Mouse (Mus musculus) erythroblast, adult 5-6 weeks (primary cell): ENCODE data around the gene Tmco5. TPM values are rescaled to one million over a fixed set of nuclear protein-coding genes. Genes with fewer than 3 reads are reported as not detected.
"Not testable (repeated sequence)": the region's sequence is repeated elsewhere in the genome, so short reads cannot be mapped to it uniquely, and the experiment has no call there.

Experiments used
- ATAC-seq: replicated peaks from 2 replicates; pipeline ENCODE4 v1.8.0; 2016; ENCODE audit warnings: moderate number of reproducible peaks, mild to moderate bottlenecking, moderate TSS enrichment, inconsistent platforms; ENCODE audit not compliant: poor library complexity, low FRiP score, severe bottlenecking
- total RNA-seq, 2 experiments: library from RNA; stranded (forward) in 1 of 2; stranded (reverse) in 1 of 2; fragments of 150-400 nt in 1 of 2; fragments of 200-764, 138-1000 nt in 1 of 2; gene quantifications; 2 replicates each; pipeline versions ENCODE4 v1.2.3 to v1.2.4; 2015 to 2017; ENCODE audit warnings: low replicate concordance in 2 of 2

The Tmco5 gene
- total RNA-seq, 2 experiments from 2014 or later = not detected

DNA sequence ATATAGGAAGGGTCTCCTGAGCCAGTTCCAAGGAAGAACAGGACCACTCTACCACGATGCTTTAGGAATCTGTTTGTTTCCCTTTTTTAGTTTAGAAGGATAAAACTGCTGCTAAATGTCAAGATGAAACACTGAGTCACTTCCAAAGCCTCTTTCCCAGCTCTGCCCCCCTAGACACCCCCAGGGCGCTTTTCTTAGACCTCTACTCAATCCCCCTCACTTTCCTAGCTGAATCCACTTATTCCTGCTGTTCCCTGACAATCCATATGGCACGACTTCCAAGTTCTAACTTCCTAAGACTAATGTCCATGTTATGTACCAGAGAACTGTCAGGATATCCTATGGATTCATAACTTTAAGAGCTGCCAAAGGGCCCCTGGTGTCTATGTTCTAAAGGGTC, 40.1 kb downstream of the Tmco5 start:
- ATAC-seq = no peak

DNA sequence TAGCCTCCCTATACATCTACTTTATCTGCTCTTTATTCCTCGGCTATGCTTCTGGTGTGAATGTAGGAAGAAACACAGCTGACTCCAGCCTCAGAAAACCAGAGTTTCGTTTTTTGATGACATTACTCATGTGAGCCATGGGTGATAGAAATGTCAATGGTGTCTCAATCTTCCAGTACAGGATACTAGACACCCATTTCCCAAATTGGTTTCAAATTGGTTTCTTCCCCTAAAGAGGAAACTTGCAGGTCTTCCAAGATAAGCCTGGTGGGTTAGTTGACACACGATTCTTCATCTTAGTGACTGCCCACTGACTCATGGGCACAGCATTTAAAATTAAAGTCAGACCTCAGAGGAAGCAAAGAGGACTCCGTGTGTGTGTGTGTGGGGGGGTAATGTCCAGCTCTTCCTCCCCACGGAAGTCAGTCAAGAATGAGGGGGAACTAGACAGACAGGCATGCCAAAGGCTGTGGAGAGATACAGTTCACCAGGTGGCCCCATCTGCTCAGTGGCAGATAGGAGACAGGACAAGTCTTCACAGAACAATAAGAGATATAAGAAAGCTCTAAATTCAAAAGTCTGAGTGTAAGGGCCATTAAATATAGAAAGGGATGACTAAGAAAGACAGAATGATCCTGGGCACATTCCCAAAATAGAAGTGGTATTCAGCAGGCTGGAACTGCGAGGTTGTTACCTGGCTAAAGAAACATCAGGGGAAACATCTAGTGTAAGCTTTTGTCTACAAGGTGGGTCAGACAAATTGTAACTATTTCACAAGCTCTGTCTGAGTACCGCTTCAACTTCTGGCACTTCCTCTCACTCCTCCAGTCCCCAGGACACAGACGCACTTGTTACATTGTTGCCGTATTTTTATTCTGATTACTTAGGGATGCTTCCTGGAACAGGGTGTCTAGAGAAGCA, 44.3 kb downstream of the Tmco5 start:
- no peak for ATAC-seq

DNA sequence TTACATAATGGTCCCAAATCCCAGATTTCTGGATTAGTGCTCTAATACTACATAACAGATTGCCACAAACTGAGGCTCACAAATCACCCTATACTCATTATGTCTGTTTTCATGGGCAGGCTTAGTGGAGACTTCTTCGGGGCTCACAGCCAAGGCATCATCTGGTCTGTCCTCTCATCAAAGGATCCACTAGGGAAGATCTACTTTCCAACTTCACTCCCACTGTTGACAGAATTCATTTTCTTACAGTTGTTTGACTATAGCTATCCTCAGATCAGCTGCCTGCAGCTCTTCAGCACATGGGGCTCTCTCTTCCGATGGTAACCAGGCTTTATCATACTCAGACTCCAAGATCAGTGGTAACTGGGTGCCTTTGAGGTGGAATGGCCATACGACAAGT, 45.2 kb downstream of the Tmco5 start:
- no peak for ATAC-seq

DNA sequence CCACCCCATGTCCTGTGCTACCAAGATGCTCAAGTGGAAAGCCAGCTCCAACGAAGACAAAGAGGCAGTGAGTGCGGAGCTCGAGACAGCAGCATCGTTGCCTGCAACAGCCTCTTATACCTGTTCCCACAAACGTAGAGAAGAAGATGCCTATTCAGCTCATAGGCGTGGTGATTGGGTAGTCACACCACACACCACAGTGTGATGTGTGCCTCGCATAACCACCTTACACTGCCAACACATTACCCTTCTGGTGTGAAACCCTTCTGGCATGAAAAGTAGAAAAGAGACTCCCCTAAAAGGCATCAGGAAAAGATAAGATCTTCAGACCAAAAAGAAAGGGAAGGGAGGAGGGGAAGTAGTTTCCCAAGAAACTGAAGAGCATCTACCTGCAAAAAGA, 45.8 kb downstream of the Tmco5 start:
- ATAC-seq = no peak

DNA sequence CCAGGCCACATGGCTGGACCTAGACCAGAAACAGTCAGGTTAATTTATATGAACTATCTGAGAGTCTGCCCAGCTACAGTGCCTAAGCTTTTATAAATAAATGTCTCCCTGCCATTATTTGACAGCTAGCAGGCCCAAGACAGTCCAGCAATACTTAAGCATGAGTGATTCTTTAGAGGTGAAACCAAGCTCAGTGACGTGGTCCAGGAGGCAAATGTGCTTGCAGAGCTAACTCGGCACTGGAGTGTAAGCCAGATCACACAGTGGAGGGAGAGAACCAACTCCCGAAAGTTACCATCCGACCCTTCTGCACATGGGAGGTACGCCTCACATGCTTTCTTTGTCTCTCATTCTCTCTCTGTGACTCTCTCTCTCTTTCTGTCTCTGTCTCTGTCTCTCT, 46.7 kb downstream of the Tmco5 start:
- no peak for ATAC-seq

DNA sequence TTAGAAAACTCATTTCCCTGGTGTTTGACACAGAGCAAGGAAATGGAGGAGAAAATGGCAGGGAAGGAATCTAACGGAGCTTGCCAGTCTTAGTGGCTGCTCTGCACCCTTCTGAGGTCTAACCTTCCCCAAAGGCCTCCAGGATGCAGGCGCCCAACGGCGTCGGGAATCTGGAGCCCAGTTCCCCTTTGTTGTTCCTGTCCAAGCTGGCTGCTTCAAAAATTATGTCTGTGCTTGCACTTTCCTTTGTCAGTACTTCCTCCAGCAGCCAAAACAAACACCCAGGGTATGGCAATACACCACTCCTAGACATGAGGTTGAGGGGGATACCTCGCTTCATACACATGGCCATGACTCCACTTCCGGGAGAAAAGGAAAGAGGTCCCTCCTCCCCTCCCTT, 53.7 kb downstream of the Tmco5 start:
- ATAC-seq = no peak

GRCm38 (mm10) chr2:116934236-116934635, 55.7 kb downstream of the Tmco5 start:
- not testable (repeated sequence) for ATAC-seq

GRCm38 (mm10) chr2:116934776-116935175, 56.3 kb downstream of the Tmco5 start:
- ATAC-seq = no peak

GRCm38 (mm10) chr2:116936371-116936770, 57.9 kb downstream of the Tmco5 start:
- no peak for ATAC-seq

- no peak for ATAC-seq
These were observed 58.7 kb downstream of the Tmco5 start for GRCm38 (mm10) chr2:116937166-116937565.

GRCm38 (mm10) chr2:116941816-116942215, 63.3 kb downstream of the Tmco5 start:
- ATAC-seq = no peak

Other genes with a start within 250 kb of the Tmco5 start
- 3.1 and 4.2 TPM in 2 replicates for gene Spred1, start 242.7 kb downstream of the Tmco5 start, total RNA-seq (2015; ENCODE audit: low replicate concordance)
- 3.2 and 6.8 TPM in 2 replicates for gene Spred1, start 242.7 kb downstream of the Tmco5 start, total RNA-seq (2017; ENCODE audit: low replicate concordance)